Mouse (Mus musculus): Measurements from ENCODE around the gene Slc22a23. TPM values are rescaled to one million over a fixed set of nuclear protein-coding genes. Genes with fewer than 3 reads are reported as not detected.

Gene Slc22a23
- total RNA-seq, 2 experiments from 2014 or later = 66.2 to 70.6 TPM

- DNase-seq (ENCODE audit: low spot score in 2 of 2) = peak in 1 of 2 experiments; percentile 28
These were observed 95.8 kb downstream of the Slc22a23 start for GRCm38 (mm10) chr13:34248941-34249920.

DNA sequence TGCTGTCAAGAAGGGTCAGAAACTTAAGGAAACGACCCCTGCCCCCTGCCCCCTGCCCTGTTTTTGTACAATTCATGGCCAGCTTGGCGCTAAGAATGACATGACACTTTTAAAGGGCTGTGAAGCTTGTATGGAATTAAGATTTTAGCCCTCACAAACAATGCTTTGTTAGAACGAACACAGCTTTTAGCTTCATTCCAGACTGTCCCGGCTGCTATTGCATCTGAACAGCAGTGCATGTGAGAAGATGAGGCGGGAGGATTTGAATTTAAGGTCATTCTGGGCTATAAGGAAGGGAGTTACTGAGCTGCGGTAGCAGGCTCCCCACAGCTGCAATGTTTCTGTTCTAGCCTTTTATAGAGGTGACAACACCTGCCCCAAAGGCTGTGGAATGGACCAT, 96.9 kb downstream of the Slc22a23 start:
- intact Hi-C loops (cut with DNase I) = no loop called here
- no peak for DNase-seq (ENCODE audit: low spot score in 2 of 2)

More at GRCm38 (mm10) chr13:34248941-34249920, 95.8 kb downstream of the Slc22a23 start:
- intact Hi-C loops (cut with DNase I) = no loop called here

GRCm38 (mm10) chr13:34246821-34247220, 98.2 kb downstream of the Slc22a23 start:
- no peak for DNase-seq (ENCODE audit: low spot score in 2 of 2)
- intact Hi-C loops (cut with DNase I) = no loop called here

DNA sequence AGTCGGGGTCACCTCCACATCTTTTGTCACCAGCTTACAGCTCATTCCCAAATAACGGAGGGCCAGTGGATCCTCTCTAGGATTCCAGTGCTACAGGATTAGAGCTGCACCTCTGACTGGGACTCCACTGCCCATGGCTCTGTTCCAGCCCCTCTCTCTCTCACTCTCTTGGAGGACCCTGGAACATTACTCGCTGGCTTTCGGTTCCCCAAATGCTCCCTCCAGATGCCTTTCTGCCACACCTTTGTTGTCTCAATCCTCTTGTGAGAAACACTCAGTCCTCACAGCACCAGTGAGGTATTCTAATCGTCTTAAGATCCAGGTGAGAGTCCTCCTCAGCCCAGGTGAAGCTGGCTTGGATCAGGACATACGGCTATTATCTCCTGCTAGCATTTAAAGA, 99.8 kb downstream of the Slc22a23 start:
- DNase-seq (ENCODE audit: low spot score in 2 of 2) = no peak
- intact Hi-C loops (cut with DNase I) = no loop called here

DNA sequence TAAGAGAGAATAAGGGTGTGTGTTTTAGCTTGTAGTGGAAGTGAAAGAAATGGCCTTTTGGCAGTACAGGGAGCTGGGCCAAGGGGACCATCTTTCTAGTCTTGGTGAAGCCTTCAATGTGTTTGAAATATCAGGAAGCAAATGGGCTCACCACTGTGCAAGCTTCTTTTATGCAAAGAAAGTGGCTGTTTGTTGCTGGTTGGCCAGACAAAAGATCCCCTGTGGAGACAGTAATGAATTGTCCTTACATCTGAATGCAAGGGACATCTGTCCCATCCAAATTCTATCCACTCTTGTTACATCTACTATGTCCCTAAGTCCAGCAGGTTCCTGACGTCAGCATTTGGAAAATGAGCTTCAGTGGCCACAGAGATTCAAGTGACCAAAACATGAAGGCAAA, 100.8 kb downstream of the Slc22a23 start:
- DNase-seq (ENCODE audit: low spot score in 2 of 2) = peak in 1 of 2 experiments; percentile 32
- intact Hi-C loops (cut with DNase I) = no loop called here

DNA sequence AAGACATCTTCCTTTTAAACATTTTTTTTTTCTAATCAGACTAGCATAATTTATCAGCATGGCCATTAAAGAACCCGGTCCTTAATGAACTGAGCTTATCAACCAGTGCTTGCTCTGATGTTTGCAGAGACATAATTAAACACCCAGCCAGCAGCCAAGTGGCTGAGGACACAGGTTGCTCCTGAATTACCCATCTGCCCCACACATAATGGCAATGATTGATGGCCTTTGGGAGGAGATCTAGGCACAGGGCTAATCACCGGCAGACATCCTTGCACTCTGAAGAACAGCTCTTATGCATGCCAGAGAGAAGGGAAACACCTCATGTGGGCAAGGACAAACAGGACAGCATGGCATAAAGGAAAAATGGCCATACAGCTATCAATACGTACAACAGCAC, 102.8 kb downstream of the Slc22a23 start:
- intact Hi-C loops (cut with DNase I) = no loop called here
- DNase-seq (ENCODE audit: low spot score in 2 of 2) = no peak

GRCm38 (mm10) chr13:34240087-34240428, 104.9 kb downstream of the Slc22a23 start:
- DNase-seq (ENCODE audit: low spot score in 2 of 2) = no peak
- intact Hi-C loops (cut with DNase I) = no loop called here

- no peak for DNase-seq (ENCODE audit: low spot score in 2 of 2)
- intact Hi-C loops (cut with DNase I) = no loop called here
These were observed 105.5 kb downstream of the Slc22a23 start for GRCm38 (mm10) chr13:34239371-34240086.

DNA sequence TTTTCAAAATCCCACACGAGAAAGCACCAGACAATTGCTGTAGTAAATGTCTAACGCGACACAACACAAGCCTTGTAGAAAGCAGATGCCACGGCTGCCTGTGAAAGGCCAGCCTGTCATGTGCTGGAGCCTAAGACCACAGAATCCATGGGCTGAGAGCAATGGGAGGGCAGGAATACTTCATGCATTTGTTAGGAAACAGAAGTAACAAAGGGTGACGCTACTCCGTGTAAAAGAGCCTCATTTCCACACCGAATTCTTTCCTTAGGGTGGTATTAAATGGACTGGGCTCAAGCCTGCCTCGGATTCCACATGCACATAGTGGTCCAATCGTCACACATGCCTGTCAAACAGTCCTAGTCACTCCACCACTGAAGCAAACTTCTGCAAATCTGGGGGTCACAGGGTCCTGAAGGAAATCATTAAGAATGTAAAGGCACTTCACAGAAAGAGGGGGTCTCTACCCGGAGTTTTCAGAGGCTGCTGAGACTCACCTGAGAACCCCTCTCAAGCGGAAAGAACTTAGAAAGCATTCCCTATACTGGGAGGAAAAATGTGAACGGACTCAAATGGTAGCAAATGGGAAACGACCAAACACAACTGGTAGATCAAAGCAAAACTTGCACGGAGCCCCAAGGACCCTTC, 106.2 kb downstream of the Slc22a23 start:
- intact Hi-C loops (cut with DNase I) = no loop called here
- no peak for DNase-seq (ENCODE audit: low spot score in 2 of 2)

- intact Hi-C loops (cut with DNase I) = no loop called here
- DNase-seq (ENCODE audit: low spot score in 2 of 2) = no peak
These were observed 109.9 kb downstream of the Slc22a23 start for GRCm38 (mm10) chr13:34235056-34235455.

DNA sequence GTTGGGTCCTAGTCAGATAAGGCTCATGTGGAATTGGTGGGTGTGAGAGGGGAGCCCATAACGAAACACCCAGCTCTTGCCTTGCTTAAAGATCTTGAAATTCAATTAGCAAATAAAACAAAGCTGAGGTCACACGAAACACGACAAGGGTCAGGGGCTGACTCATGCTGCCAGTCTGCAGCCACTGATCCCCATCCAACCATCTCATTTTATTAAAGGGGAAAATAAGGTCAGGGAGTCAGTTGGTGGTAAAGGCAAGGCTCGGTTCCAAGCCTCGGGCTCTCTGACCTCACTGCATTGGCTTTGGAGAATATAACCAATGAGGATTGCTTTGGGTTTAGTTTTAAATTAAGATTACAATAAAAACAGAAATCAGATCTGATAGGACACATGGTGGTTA, 110.5 kb downstream of the Slc22a23 start:
- DNase-seq (ENCODE audit: low spot score in 2 of 2) = no peak
- intact Hi-C loops (cut with DNase I) = no loop called here

DNA sequence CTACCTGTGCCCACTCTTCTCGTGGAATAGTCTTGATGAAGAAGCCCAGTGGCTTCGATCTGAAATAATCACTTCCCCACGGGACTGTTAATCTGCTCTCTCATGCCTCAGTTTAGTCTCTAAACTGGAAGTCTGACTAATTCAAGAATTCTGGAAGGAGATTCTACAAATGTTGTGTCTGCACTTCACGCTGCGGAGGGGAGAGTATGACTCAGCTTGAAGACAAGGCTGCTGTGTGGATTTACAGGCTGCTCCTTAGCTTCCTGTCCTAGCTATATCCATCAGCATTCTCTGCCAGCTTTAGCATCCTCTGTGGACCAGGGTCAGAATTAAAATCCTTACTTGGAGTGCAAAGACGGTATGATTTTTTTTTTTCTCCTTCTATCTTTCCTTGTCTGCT, 112.0 kb downstream of the Slc22a23 start:
- intact Hi-C loops (cut with DNase I) = no loop called here
- DNase-seq (ENCODE audit: low spot score in 2 of 2) = peak in 1 of 2 experiments; percentile 44

GRCm38 (mm10) chr13:34228905-34229304, 116.1 kb downstream of the Slc22a23 start:
- no peak for DNase-seq (ENCODE audit: low spot score in 2 of 2)
- intact Hi-C loops (cut with DNase I) = no loop called here

GRCm38 (mm10) chr13:34227720-34228661, 117.0 kb downstream of the Slc22a23 start:
- intact Hi-C loops (cut with DNase I) = no loop called here
- no peak for DNase-seq (ENCODE audit: low spot score in 2 of 2)

DNA sequence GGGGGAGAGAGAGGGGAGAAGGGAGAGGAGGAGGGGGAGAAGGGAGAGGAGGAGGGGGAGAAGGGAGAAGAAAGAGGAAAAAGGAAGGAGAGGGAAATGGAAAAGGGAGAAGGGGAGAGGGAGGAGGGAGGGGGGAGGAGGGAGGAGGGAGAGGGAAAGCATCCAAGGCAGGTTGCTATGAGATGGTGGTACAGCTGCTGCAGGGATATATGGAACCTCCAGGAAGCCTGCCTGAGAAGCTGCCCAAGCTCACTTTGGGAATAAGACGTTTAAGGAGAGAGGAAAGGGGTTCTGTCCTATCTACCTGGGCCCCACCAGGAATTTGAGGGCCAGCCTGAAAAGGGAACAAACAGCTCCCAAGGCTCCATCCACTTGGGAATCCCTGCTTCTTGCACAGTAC, 118.0 kb downstream of the Slc22a23 start:
- no peak for DNase-seq (ENCODE audit: low spot score in 2 of 2)
- intact Hi-C loops (cut with DNase I) = no loop called here

DNA sequence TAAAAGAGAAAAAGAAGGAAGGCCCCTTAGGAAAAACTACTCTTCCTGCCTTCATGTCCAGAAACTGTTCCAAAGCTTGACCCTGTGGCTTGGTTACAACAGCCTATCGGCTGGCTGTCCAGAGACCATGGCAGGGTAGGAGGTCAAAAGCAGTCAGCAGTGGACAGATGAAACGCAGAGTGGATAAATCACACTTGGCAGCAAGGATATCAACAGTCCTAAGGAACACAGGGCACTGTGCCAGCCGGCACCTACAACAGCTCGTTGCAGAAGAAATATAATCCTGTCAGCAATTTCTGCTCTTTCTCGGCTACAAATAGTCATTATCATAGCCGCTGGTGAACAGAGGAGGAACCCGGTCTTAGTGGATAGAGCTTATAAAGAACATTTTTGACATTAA, 122.0 kb downstream of the Slc22a23 start:
- no peak for DNase-seq (ENCODE audit: low spot score in 2 of 2)
- intact Hi-C loops (cut with DNase I) = no loop called here

DNA sequence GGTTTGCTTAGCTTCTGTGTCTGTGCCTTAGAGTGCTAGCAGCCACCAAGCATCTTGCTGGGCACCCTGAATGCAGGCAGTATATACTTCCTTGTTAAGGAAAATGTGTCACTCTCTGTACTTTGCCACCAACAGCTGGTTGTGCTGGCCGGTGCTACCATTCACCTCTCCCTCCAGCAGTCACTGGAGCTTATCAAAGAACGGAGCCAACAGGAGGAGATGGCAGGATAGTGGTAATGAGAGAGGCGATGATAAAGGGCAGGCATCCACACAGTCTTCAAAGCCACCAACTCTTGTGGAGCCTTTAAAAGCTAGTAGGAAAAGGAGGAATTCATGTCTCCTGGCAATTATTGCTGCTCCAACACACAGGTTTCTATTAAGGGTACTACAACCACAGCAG, 125.3 kb downstream of the Slc22a23 start:
- intact Hi-C loops (cut with DNase I) = no loop called here
- no peak for DNase-seq (ENCODE audit: low spot score in 2 of 2)

- no peak for DNase-seq (ENCODE audit: low spot score in 2 of 2)
- intact Hi-C loops (cut with DNase I) = no loop called here
These were observed 126.2 kb downstream of the Slc22a23 start for GRCm38 (mm10) chr13:34218776-34219175.

DNA sequence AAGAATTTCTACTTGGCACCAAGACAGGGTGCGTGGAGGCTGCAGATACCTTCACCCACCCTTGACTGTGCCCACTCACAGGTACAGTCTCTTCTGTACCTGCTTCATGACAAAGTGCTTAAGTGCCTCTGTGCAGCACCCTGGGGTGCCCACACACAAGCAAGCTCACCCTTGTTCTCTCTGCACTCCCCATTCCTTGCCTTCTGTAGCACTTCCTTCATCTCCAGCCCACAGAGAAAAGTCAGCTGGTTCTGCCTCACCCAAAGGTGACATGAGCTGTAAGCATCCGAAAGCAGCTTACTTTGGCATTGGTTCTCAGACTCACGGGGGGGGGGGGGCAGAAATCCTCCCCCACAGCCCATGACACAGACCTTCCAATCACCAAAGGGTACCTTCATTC, 130.1 kb downstream of the Slc22a23 start:
- intact Hi-C loops (cut with DNase I) = no loop called here
- peak in 1 of 2 experiments; percentile 42 for DNase-seq (ENCODE audit: low spot score in 2 of 2)

Data from left cerebral cortex, postnatal 14 days (tissue).